Mouse (Mus musculus) CH12.LX (cell line): ENCODE results near the gene Synpo2. TPM values are rescaled to one million over a fixed set of nuclear protein-coding genes. Genes with fewer than 3 reads are reported as not detected.

Experiments
- DNase-seq: peaks from one replicate; pipeline ENCODE4 v3.0.0-alpha.2; 2013; ENCODE audit errors: extremely low read depth
- H3K27ac ChIP-seq: 2 replicates; pipeline ENCODE4 v1.5.1; 2012; ENCODE audit warnings: low read depth, mild to moderate bottlenecking, control low read depth, moderate library complexity; ENCODE audit not compliant: insufficient read depth
- H3K27me3 ChIP-seq: replicated peaks from 2 replicates; pipeline ENCODE3; 2012; ENCODE audit warnings: inconsistent platforms
- H3K36me3 ChIP-seq, 2 experiments: replicated peaks in 1 of 2; 2 replicates each; pipeline versions ENCODE3 to v1.6.1; 2012; ENCODE audit warnings: inconsistent platforms in 1 of 2, low read length in 1 of 2, mild to moderate bottlenecking in 1 of 2, mixed read lengths in 1 of 2, moderate library complexity in 1 of 2; ENCODE audit not compliant: control insufficient read depth in 1 of 2, insufficient read depth in 1 of 2
- H3K4me1 ChIP-seq, 2 experiments: 2 replicates each; pipeline ENCODE4 v1.6.1; 2012; ENCODE audit warnings: inconsistent platforms in 1 of 2, moderate library complexity in 1 of 2; ENCODE audit not compliant: insufficient read depth in 2 of 2, control insufficient read depth in 1 of 2
- H3K4me2 ChIP-seq: 2 replicates; pipeline ENCODE4 v1.6.1; 2012; ENCODE audit warnings: low read depth, mild to moderate bottlenecking, control low read depth; ENCODE audit not compliant: poor library complexity, insufficient read depth, severe bottlenecking
- H3K4me3 ChIP-seq, 3 experiments: fragments of 150-350 bp in 1 of 3; sonication (generic) in 1 of 3; replicated peaks in 1 of 3; 2 replicates each; pipeline versions ENCODE3 to v1.5.1; 2011 to 2012; ENCODE audit warnings: low read depth in 2 of 3, low read length in 2 of 3, mild to moderate bottlenecking in 2 of 3, moderate library complexity in 2 of 3, control low read depth in 1 of 3, improper control_type of control experiment in 1 of 3, inconsistent platforms in 1 of 3, mixed read lengths in 1 of 3; ENCODE audit not compliant: poor library complexity in 1 of 3
- H3K79me2 ChIP-seq: replicated peaks from 2 replicates; pipeline ENCODE4 v1.6.1; 2012; ENCODE audit warnings: mild to moderate bottlenecking, moderate library complexity; ENCODE audit not compliant: control insufficient read depth, poor library complexity, insufficient read depth, severe bottlenecking; ENCODE audit errors: extremely low read depth
- H3K9ac ChIP-seq: 2 replicates; pipeline ENCODE4 v1.6.1; 2012; ENCODE audit warnings: low read depth, mild to moderate bottlenecking, control low read depth, moderate library complexity; ENCODE audit not compliant: insufficient read depth
- H3K9me3 ChIP-seq: replicated peaks from 2 replicates; pipeline ENCODE3; 2012; ENCODE audit warnings: low read length, inconsistent platforms, mixed read lengths
- BHLHE40 ChIP-seq: IDR thresholded peaks from 2 replicates; pipeline ENCODE4 v1.6.1; 2011; ENCODE audit warnings: mild to moderate bottlenecking, low read depth, low read length, improper control_type of control experiment
- CHD2 ChIP-seq: IDR thresholded peaks from 2 replicates; pipeline ENCODE4 v1.6.1; 2011; ENCODE audit warnings: low read length, improper control_type of control experiment
- CTCF ChIP-seq, 2 experiments: IDR thresholded peaks in 1 of 2; conservative IDR thresholded peaks in 1 of 2; 2 replicates each; pipeline ENCODE4 v1.5.1; 2011 to 2012; ENCODE audit warnings: low read depth in 2 of 2, low read length in 2 of 2, improper control_type of control experiment in 1 of 2, inconsistent platforms in 1 of 2, mild to moderate bottlenecking in 1 of 2, moderate library complexity in 1 of 2
- EP300 ChIP-seq: IDR thresholded peaks from 2 replicates; pipeline ENCODE4 v1.6.1; 2011; ENCODE audit warnings: low read length, improper control_type of control experiment
- JUN ChIP-seq: IDR thresholded peaks from 2 replicates; pipeline ENCODE4 v1.6.1; 2011; ENCODE audit warnings: low read depth, mild to moderate bottlenecking, low read length, improper control_type of control experiment, moderate library complexity; ENCODE audit not compliant: insufficient read depth
- MAX ChIP-seq: IDR thresholded peaks from 2 replicates; pipeline ENCODE4 v1.6.1; 2011; ENCODE audit warnings: low read length, improper control_type of control experiment
- MYC ChIP-seq: IDR thresholded peaks from 2 replicates; pipeline ENCODE4 v1.6.1; 2011; ENCODE audit warnings: low read depth, mild to moderate bottlenecking, improper control_type of control experiment, low read length
- NELFE ChIP-seq: IDR thresholded peaks from 2 replicates; pipeline ENCODE4 v1.6.1; 2011; ENCODE audit warnings: low read depth, low read length, improper control_type of control experiment
- POLR2A ChIP-seq: IDR thresholded peaks from 2 replicates; pipeline ENCODE4 v1.6.1; 2011; ENCODE audit warnings: low read depth, mild to moderate bottlenecking, improper control_type of control experiment, low read length
- RCOR1 ChIP-seq: conservative IDR thresholded peaks from 2 replicates; pipeline ENCODE4 v1.6.1; 2012; ENCODE audit warnings: low read depth, mild to moderate bottlenecking, inconsistent platforms, low read length, improper control_type of control experiment
- SMC3 ChIP-seq: IDR thresholded peaks from 2 replicates; pipeline ENCODE4 v1.6.1; 2011; ENCODE audit warnings: low read depth, low read length, improper control_type of control experiment
- TCF12 ChIP-seq: IDR thresholded peaks from 2 replicates; pipeline ENCODE4 v1.6.1; 2014; ENCODE audit warnings: low read depth, mild to moderate bottlenecking, inconsistent platforms, low read length, improper control_type of control experiment
- UBTF ChIP-seq: IDR thresholded peaks from 2 replicates; pipeline ENCODE4 v1.6.1; 2012; ENCODE audit warnings: low read depth, mild to moderate bottlenecking, inconsistent platforms, low read length, improper control_type of control experiment, moderate library complexity
- ZC3H11A ChIP-seq: IDR thresholded peaks from 2 replicates; pipeline ENCODE4 v1.6.1; 2012; ENCODE audit warnings: low read depth, mild to moderate bottlenecking, inconsistent platforms, low read length, improper control_type of control experiment
- ZKSCAN1 ChIP-seq: IDR thresholded peaks from 2 replicates; pipeline ENCODE4 v1.6.1; 2012; ENCODE audit warnings: low read depth, inconsistent platforms, low read length, improper control_type of control experiment, borderline replicate concordance
- ZMIZ1 ChIP-seq: IDR thresholded peaks from 2 replicates; pipeline ENCODE4 v1.6.1; 2012; ENCODE audit warnings: low read depth, mild to moderate bottlenecking, inconsistent platforms, low read length, improper control_type of control experiment
- ZNF384 ChIP-seq: IDR thresholded peaks from 2 replicates; pipeline ENCODE4 v1.6.1; 2012; ENCODE audit warnings: low read depth, low read length, improper control_type of control experiment, inconsistent platforms
- dilution Hi-C: fragments of 300-500 bp; cut with MboI; formaldehyde crosslinking; loops from 2 replicates; pipeline ENCODE4 v1.14.3; 2020; ENCODE audit warnings: low sequenced_read_pairs; ENCODE audit not compliant: extremely low pct_unique_long_range_greater_than_20kb, extremely low pct_ligation_motif_present
- in situ Hi-C: fragments of 300-500 bp; cut with MboI; formaldehyde crosslinking; loops from 3 replicates; pipeline ENCODE4 v1.14.3; 2019; ENCODE audit warnings: low sequenced_read_pairs, low pct_ligation_motif_present, low pct_unique_long_range_greater_than_20kb, mixed read lengths
- polyA plus RNA-seq: library from polyadenylated mRNA; unstranded; fragments of >175 nt; gene quantifications from 2 replicates; pipeline ENCODE4 v1.2.1, GENCODE M21; 2012; ENCODE audit warnings: low read depth; ENCODE audit not compliant: insufficient read length
- total RNA-seq, 2 experiments: library from RNA; depleted of rRNA; stranded (reverse); fragments of 300-350 nt in 1 of 2; fragments of >200 nt in 1 of 2; gene quantifications; 2 replicates each; pipeline ENCODE4 v1.2.3; 2012 to 2014

Gene Synpo2
- total and polyA plus RNA-seq, 3 experiments = 0.13 to 1.1 (median 0.13) TPM

- no peak overlapping the region for H3K27ac ChIP-seq
- TF ChIP-seq POLR2A = no peak
- TF ChIP-seq EP300 = no peak
- TF ChIP-seq UBTF = no peak
- no peak for TF ChIP-seq CHD2
- TF ChIP-seq MYC = no peak
- TF ChIP-seq ZKSCAN1 = no peak
- no peak for TF ChIP-seq SMC3
- no peak for TF ChIP-seq ZNF384
- no peak for TF ChIP-seq TCF12
- TF ChIP-seq NELFE = no peak
- no peak for TF ChIP-seq ZMIZ1
- no peak for TF ChIP-seq BHLHE40
- TF ChIP-seq JUN = no peak
- TF ChIP-seq RCOR1 = no peak
- no peak for TF ChIP-seq CTCF (conservative IDR thresholded peaks at IDR 0.05 in 1 of 2, IDR thresholded peaks at IDR 0.05 in 1 of 2; ENCODE audit: low read depth in 2 of 2, low read length in 2 of 2)
- TF ChIP-seq ZC3H11A = no peak
- dilution Hi-C loops = no loop called here
These were observed 162.6 kb downstream of the Synpo2 start for GRCm38 (mm10) chr3:123073351-123073750.

GRCm38 (mm10) chr3:123072472-123072871 lies 163.5 kb downstream of the Synpo2 start:
- H3K4me2 ChIP-seq = no peak overlapping the region
- H3K4me1 ChIP-seq = peaks cover 0 to 2% of the 10 kb centered on the region in 2 experiments; a peak in 1 of 4 replicates
- no peaks in the 10 kb centered on the region for H3K79me2 ChIP-seq
- DNase-seq = no peak
- H3K27ac ChIP-seq = no peak overlapping the region
- H3K9me3 ChIP-seq = peaks cover 3% of the 10 kb centered on the region
- H3K4me3 ChIP-seq = no peak overlapping the region
- no peaks in the 10 kb centered on the region for H3K36me3 ChIP-seq
- dilution Hi-C loops (no loop called here), in situ Hi-C loops (no loop called here)
- TF ChIP-seq NELFE = no peak
- no peak for TF ChIP-seq MAX
- no peak overlapping the region for H3K9ac ChIP-seq
- no peaks in the 10 kb centered on the region for H3K27me3 ChIP-seq

More at GRCm38 (mm10) chr3:123073351-123073750, 162.6 kb downstream of the Synpo2 start:
- in situ Hi-C loops = no loop called here
- H3K9ac ChIP-seq = no peak overlapping the region
- H3K4me1 ChIP-seq = peaks cover 0 to 2% of the 10 kb centered on the region in 2 experiments; a peak in 1 of 4 replicates
- DNase-seq = no peak
- no peaks in the 10 kb centered on the region for H3K9me3 ChIP-seq
- no peaks in the 10 kb centered on the region for H3K36me3 ChIP-seq
- no peaks in the 10 kb centered on the region for H3K27me3 ChIP-seq
- H3K4me3 ChIP-seq = no peak overlapping the region
- H3K79me2 ChIP-seq = no peaks in the 10 kb centered on the region
- H3K4me2 ChIP-seq = no peak overlapping the region
